Mouse (Mus musculus): ENCODE measurements at regions not wholly inside any gene's neighbourhood (a gene's known extent, or its start where the extent isn't known, plus 50 kb on each side); places are given as distances from the start of the nearest gene placed in this dataset.

DNA sequence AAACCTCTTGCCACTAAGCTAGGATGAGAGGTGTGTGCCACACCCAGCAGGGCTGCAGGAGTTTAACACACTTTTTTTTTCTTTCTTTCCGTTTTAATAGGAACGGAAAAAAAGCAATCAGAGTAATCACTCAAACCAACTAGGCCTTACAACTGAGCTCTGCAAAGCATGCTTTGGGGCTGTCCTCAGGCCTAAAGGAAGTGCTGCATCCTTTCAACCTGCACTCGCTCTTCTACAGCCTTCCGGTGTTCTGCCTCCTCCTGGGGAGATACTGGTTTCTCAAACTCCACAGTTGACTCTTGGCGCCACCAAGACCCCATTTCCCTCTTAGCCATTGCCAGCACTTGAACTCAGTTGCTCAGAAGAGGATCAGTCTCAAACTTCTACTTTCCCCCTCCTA is 143.2 kb downstream of the Foxo1 start:
- 98% methylated on average over 5 of the region's 5 CpGs for WGBS
- peaks cover 14% of the 10 kb centered on the region for H3K4me1 ChIP-seq (ENCODE audit: control insufficient read depth, insufficient read depth, low read length)
- TF ChIP-seq CTCF (IDR thresholded peaks at IDR 0.05; ENCODE audit: insufficient read depth, low read depth, low read length) = no peak
- TF ChIP-seq POLR2A (IDR thresholded peaks at IDR 0.05; ENCODE audit: insufficient read depth, low read depth, low read length) = no peak

GRCm38 (mm10) chr3:52409465-52409864 is 141.3 kb downstream of the Foxo1 start:
- Histone ChIP-seq H3K27ac (ENCODE audit: insufficient read depth, low read depth, low read length) (no peak overlapping the region), H3K4me3 (ENCODE audit: insufficient read depth, low read depth, low read length) (no peak overlapping the region), H3K4me1 (ENCODE audit: control insufficient read depth, insufficient read depth, low read length) (peaks cover 12% of the 10 kb centered on the region)
- TF ChIP-seq CTCF (IDR thresholded peaks at IDR 0.05; ENCODE audit: insufficient read depth, low read depth, low read length) (no peak), POLR2A (IDR thresholded peaks at IDR 0.05; ENCODE audit: insufficient read depth, low read depth, low read length) (no peak)
- 87% methylated on average over 7 of the region's 7 CpGs for WGBS

More for the DNA sequence above, 143.2 kb downstream of the Foxo1 start:
- Histone ChIP-seq H3K4me3 (ENCODE audit: insufficient read depth, low read depth, low read length) (no peak overlapping the region), H3K27ac (ENCODE audit: insufficient read depth, low read depth, low read length) (no peak overlapping the region)

DNA sequence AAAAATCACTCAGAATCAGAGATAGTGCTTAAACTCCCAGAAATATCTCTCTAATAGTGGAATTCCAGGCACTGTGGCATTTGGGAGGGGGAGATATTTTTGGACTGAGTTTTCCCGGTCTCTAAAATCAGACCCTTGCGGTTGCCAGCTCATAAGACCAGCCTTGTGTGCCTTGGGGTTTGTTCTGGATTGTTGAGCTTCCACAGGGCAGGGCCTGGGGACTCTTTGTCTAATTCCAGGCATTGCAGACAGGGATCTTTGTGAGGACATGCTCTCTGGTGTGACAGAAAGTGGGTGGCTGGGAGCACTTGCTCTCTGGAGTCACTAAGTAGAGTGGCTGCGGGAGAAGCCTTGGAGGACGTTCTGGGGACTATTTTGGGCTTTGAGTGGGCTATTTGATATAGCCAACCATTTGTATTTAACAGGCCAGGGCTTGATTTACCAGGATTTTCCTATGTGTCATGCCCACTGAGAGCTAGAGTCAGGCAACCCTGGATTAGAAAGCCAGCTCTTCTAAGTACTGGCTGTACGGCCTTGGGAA is 138.7 kb downstream of the Foxo1 start:
- peak overlapping the region; percentile 87 for H3K27ac ChIP-seq (ENCODE audit: insufficient read depth, low read depth, low read length)
- no peak overlapping the region for H3K4me3 ChIP-seq (ENCODE audit: insufficient read depth, low read depth, low read length)
- no peak for TF ChIP-seq CTCF (IDR thresholded peaks at IDR 0.05; ENCODE audit: insufficient read depth, low read depth, low read length)
- no peak for TF ChIP-seq POLR2A (IDR thresholded peaks at IDR 0.05; ENCODE audit: insufficient read depth, low read depth, low read length)
- H3K4me1 ChIP-seq (ENCODE audit: control insufficient read depth, insufficient read depth, low read length) = peaks cover 6% of the 10 kb centered on the region
- WGBS = 32% methylated on average over 5 of the region's 5 CpGs

GRCm38 (mm10) chr3:52404636-52405035 is 136.5 kb downstream of the Foxo1 start:
- Histone ChIP-seq H3K27ac (ENCODE audit: insufficient read depth, low read depth, low read length) (no peak overlapping the region), H3K4me3 (ENCODE audit: insufficient read depth, low read depth, low read length) (no peak overlapping the region), H3K4me1 (ENCODE audit: control insufficient read depth, insufficient read depth, low read length) (peaks cover 14% of the 10 kb centered on the region)
- 65% methylated on average over 4 of the region's 4 CpGs for WGBS
- no peak for TF ChIP-seq POLR2A (IDR thresholded peaks at IDR 0.05; ENCODE audit: insufficient read depth, low read depth, low read length)
- TF ChIP-seq CTCF (IDR thresholded peaks at IDR 0.05; ENCODE audit: insufficient read depth, low read depth, low read length) = no peak

GRCm38 (mm10) chr3:52403032-52403431 is 134.9 kb downstream of the Foxo1 start:
- 98% methylated on average over 4 of the region's 4 CpGs for WGBS
- Histone ChIP-seq H3K4me1 (ENCODE audit: control insufficient read depth, insufficient read depth, low read length) (peaks cover 14% of the 10 kb centered on the region), H3K4me3 (ENCODE audit: insufficient read depth, low read depth, low read length) (no peak overlapping the region), H3K27ac (ENCODE audit: insufficient read depth, low read depth, low read length) (no peak overlapping the region)
- TF ChIP-seq POLR2A (IDR thresholded peaks at IDR 0.05; ENCODE audit: insufficient read depth, low read depth, low read length) (no peak), CTCF (IDR thresholded peaks at IDR 0.05; ENCODE audit: insufficient read depth, low read depth, low read length) (no peak)

Measured in olfactory bulb, adult 2 months (tissue).